Mouse (Mus musculus) CH12.LX (cell line): ENCODE results near the gene Plin2. TPM values are rescaled to one million over a fixed set of nuclear protein-coding genes. Genes with fewer than 3 reads are reported as not detected.

Source experiments
- DNase-seq: peaks from one replicate; pipeline ENCODE4 v3.0.0-alpha.2; 2013; ENCODE audit errors: extremely low read depth
- H3K27ac ChIP-seq: 2 replicates; pipeline ENCODE4 v1.5.1; 2012; ENCODE audit warnings: low read depth, mild to moderate bottlenecking, control low read depth, moderate library complexity; ENCODE audit not compliant: insufficient read depth
- H3K27me3 ChIP-seq: replicated peaks from 2 replicates; pipeline ENCODE3; 2012; ENCODE audit warnings: inconsistent platforms
- H3K36me3 ChIP-seq, 2 experiments: replicated peaks in 1 of 2; 2 replicates each; pipeline versions ENCODE3 to v1.6.1; 2012; ENCODE audit warnings: inconsistent platforms in 1 of 2, low read length in 1 of 2, mild to moderate bottlenecking in 1 of 2, mixed read lengths in 1 of 2, moderate library complexity in 1 of 2; ENCODE audit not compliant: control insufficient read depth in 1 of 2, insufficient read depth in 1 of 2
- H3K4me1 ChIP-seq, 2 experiments: 2 replicates each; pipeline ENCODE4 v1.6.1; 2012; ENCODE audit warnings: inconsistent platforms in 1 of 2, moderate library complexity in 1 of 2; ENCODE audit not compliant: insufficient read depth in 2 of 2, control insufficient read depth in 1 of 2
- H3K4me2 ChIP-seq: 2 replicates; pipeline ENCODE4 v1.6.1; 2012; ENCODE audit warnings: low read depth, mild to moderate bottlenecking, control low read depth; ENCODE audit not compliant: poor library complexity, insufficient read depth, severe bottlenecking
- H3K4me3 ChIP-seq, 3 experiments: fragments of 150-350 bp in 1 of 3; sonication (generic) in 1 of 3; replicated peaks in 1 of 3; 2 replicates each; pipeline versions ENCODE3 to v1.5.1; 2011 to 2012; ENCODE audit warnings: low read depth in 2 of 3, low read length in 2 of 3, mild to moderate bottlenecking in 2 of 3, moderate library complexity in 2 of 3, control low read depth in 1 of 3, improper control_type of control experiment in 1 of 3, inconsistent platforms in 1 of 3, mixed read lengths in 1 of 3; ENCODE audit not compliant: poor library complexity in 1 of 3
- H3K79me2 ChIP-seq: replicated peaks from 2 replicates; pipeline ENCODE4 v1.6.1; 2012; ENCODE audit warnings: mild to moderate bottlenecking, moderate library complexity; ENCODE audit not compliant: control insufficient read depth, poor library complexity, insufficient read depth, severe bottlenecking; ENCODE audit errors: extremely low read depth
- H3K9ac ChIP-seq: 2 replicates; pipeline ENCODE4 v1.6.1; 2012; ENCODE audit warnings: low read depth, mild to moderate bottlenecking, control low read depth, moderate library complexity; ENCODE audit not compliant: insufficient read depth
- H3K9me3 ChIP-seq: replicated peaks from 2 replicates; pipeline ENCODE3; 2012; ENCODE audit warnings: low read length, inconsistent platforms, mixed read lengths
- BHLHE40 ChIP-seq: IDR thresholded peaks from 2 replicates; pipeline ENCODE4 v1.6.1; 2011; ENCODE audit warnings: mild to moderate bottlenecking, low read depth, low read length, improper control_type of control experiment
- CHD1 ChIP-seq: IDR thresholded peaks from 2 replicates; pipeline ENCODE4 v1.6.1; 2012; ENCODE audit warnings: low read depth, low read length, improper control_type of control experiment, inconsistent platforms
- CHD2 ChIP-seq: IDR thresholded peaks from 2 replicates; pipeline ENCODE4 v1.6.1; 2011; ENCODE audit warnings: low read length, improper control_type of control experiment
- CTCF ChIP-seq, 2 experiments: IDR thresholded peaks in 1 of 2; conservative IDR thresholded peaks in 1 of 2; 2 replicates each; pipeline ENCODE4 v1.5.1; 2011 to 2012; ENCODE audit warnings: low read depth in 2 of 2, low read length in 2 of 2, improper control_type of control experiment in 1 of 2, inconsistent platforms in 1 of 2, mild to moderate bottlenecking in 1 of 2, moderate library complexity in 1 of 2
- E2F4 ChIP-seq: IDR thresholded peaks from 2 replicates; pipeline ENCODE4 v1.6.1; 2011; ENCODE audit warnings: low read depth, low read length, improper control_type of control experiment; ENCODE audit not compliant: insufficient replicate concordance
- ELF1 ChIP-seq: IDR thresholded peaks from 2 replicates; pipeline ENCODE4 v1.6.1; 2014; ENCODE audit warnings: low read depth, mild to moderate bottlenecking, inconsistent platforms, low read length, improper control_type of control experiment
- HCFC1 ChIP-seq: IDR thresholded peaks from 2 replicates; pipeline ENCODE4 v1.6.1; 2012; ENCODE audit warnings: low read depth, mild to moderate bottlenecking, inconsistent platforms, low read length, improper control_type of control experiment
- JUN ChIP-seq: IDR thresholded peaks from 2 replicates; pipeline ENCODE4 v1.6.1; 2011; ENCODE audit warnings: low read depth, mild to moderate bottlenecking, low read length, improper control_type of control experiment, moderate library complexity; ENCODE audit not compliant: insufficient read depth
- JUND ChIP-seq: conservative IDR thresholded peaks from 2 replicates; pipeline ENCODE4 v1.6.1; 2011; ENCODE audit warnings: low read depth, low read length, improper control_type of control experiment
- KAT2A ChIP-seq: IDR thresholded peaks from 2 replicates; pipeline ENCODE4 v1.6.1; 2012; ENCODE audit warnings: low read length, improper control_type of control experiment, inconsistent platforms; ENCODE audit not compliant: insufficient replicate concordance
- MAFK ChIP-seq: IDR thresholded peaks from 2 replicates; pipeline ENCODE4 v1.6.1; 2011; ENCODE audit warnings: low read length, improper control_type of control experiment; ENCODE audit not compliant: insufficient replicate concordance
- MAX ChIP-seq: IDR thresholded peaks from 2 replicates; pipeline ENCODE4 v1.6.1; 2011; ENCODE audit warnings: low read length, improper control_type of control experiment
- MAZ ChIP-seq: IDR thresholded peaks from 2 replicates; pipeline ENCODE4 v1.6.1; 2012; ENCODE audit warnings: low read depth, mild to moderate bottlenecking, inconsistent platforms, low read length, improper control_type of control experiment, moderate library complexity
- MEF2A ChIP-seq: IDR thresholded peaks from 2 replicates; pipeline ENCODE4 v1.6.1; 2014; ENCODE audit warnings: low read depth, mild to moderate bottlenecking, inconsistent platforms, low read length, improper control_type of control experiment, borderline replicate concordance
- MXI1 ChIP-seq: IDR thresholded peaks from 2 replicates; pipeline ENCODE4 v1.6.1; 2011; ENCODE audit warnings: mild to moderate bottlenecking, low read depth, low read length, improper control_type of control experiment
- MYC ChIP-seq: IDR thresholded peaks from 2 replicates; pipeline ENCODE4 v1.6.1; 2011; ENCODE audit warnings: low read depth, mild to moderate bottlenecking, improper control_type of control experiment, low read length
- NELFE ChIP-seq: IDR thresholded peaks from 2 replicates; pipeline ENCODE4 v1.6.1; 2011; ENCODE audit warnings: low read depth, low read length, improper control_type of control experiment
- PAX5 ChIP-seq: IDR thresholded peaks from 2 replicates; pipeline ENCODE4 v1.6.1; 2012; ENCODE audit warnings: low read length, inconsistent platforms, mixed read lengths
- POLR2AphosphoS2 ChIP-seq: IDR thresholded peaks from 2 replicates; pipeline ENCODE4 v1.6.1; 2011; ENCODE audit warnings: low read depth, low read length, improper control_type of control experiment
- RAD21 ChIP-seq: IDR thresholded peaks from 2 replicates; pipeline ENCODE4 v1.6.1; 2011; ENCODE audit warnings: low read depth, mild to moderate bottlenecking, low read length, improper control_type of control experiment, moderate library complexity
- RCOR1 ChIP-seq: conservative IDR thresholded peaks from 2 replicates; pipeline ENCODE4 v1.6.1; 2012; ENCODE audit warnings: low read depth, mild to moderate bottlenecking, inconsistent platforms, low read length, improper control_type of control experiment
- SIN3A ChIP-seq: IDR thresholded peaks from 2 replicates; pipeline ENCODE4 v1.6.1; 2012; ENCODE audit warnings: low read length, improper control_type of control experiment, inconsistent platforms
- SMC3 ChIP-seq: IDR thresholded peaks from 2 replicates; pipeline ENCODE4 v1.6.1; 2011; ENCODE audit warnings: low read depth, low read length, improper control_type of control experiment
- TBP ChIP-seq: conservative IDR thresholded peaks from 2 replicates; pipeline ENCODE4 v1.6.1; 2011; ENCODE audit warnings: low read depth, low read length, improper control_type of control experiment
- USF1 ChIP-seq: IDR thresholded peaks from 2 replicates; pipeline ENCODE4 v1.6.1; 2014; ENCODE audit warnings: low read depth, mild to moderate bottlenecking, inconsistent platforms, low read length, improper control_type of control experiment
- ZC3H11A ChIP-seq: IDR thresholded peaks from 2 replicates; pipeline ENCODE4 v1.6.1; 2012; ENCODE audit warnings: low read depth, mild to moderate bottlenecking, inconsistent platforms, low read length, improper control_type of control experiment
- ZKSCAN1 ChIP-seq: IDR thresholded peaks from 2 replicates; pipeline ENCODE4 v1.6.1; 2012; ENCODE audit warnings: low read depth, inconsistent platforms, low read length, improper control_type of control experiment, borderline replicate concordance
- ZMIZ1 ChIP-seq: IDR thresholded peaks from 2 replicates; pipeline ENCODE4 v1.6.1; 2012; ENCODE audit warnings: low read depth, mild to moderate bottlenecking, inconsistent platforms, low read length, improper control_type of control experiment
- dilution Hi-C: fragments of 300-500 bp; cut with MboI; formaldehyde crosslinking; loops from 2 replicates; pipeline ENCODE4 v1.14.3; 2020; ENCODE audit warnings: low sequenced_read_pairs; ENCODE audit not compliant: extremely low pct_unique_long_range_greater_than_20kb, extremely low pct_ligation_motif_present
- in situ Hi-C: fragments of 300-500 bp; cut with MboI; formaldehyde crosslinking; loops from 3 replicates; pipeline ENCODE4 v1.14.3; 2019; ENCODE audit warnings: low sequenced_read_pairs, low pct_ligation_motif_present, low pct_unique_long_range_greater_than_20kb, mixed read lengths
- polyA plus RNA-seq: library from polyadenylated mRNA; unstranded; fragments of >175 nt; gene quantifications from 2 replicates; pipeline ENCODE4 v1.2.1, GENCODE M21; 2012; ENCODE audit warnings: low read depth; ENCODE audit not compliant: insufficient read length
- total RNA-seq, 2 experiments: library from RNA; depleted of rRNA; stranded (reverse); fragments of 300-350 nt in 1 of 2; fragments of >200 nt in 1 of 2; gene quantifications; 2 replicates each; pipeline ENCODE4 v1.2.3; 2012 to 2014

Plin2 gene
- total and polyA plus RNA-seq, 3 experiments: 13.4 to 44.9 (median 22.9) TPM

DNA sequence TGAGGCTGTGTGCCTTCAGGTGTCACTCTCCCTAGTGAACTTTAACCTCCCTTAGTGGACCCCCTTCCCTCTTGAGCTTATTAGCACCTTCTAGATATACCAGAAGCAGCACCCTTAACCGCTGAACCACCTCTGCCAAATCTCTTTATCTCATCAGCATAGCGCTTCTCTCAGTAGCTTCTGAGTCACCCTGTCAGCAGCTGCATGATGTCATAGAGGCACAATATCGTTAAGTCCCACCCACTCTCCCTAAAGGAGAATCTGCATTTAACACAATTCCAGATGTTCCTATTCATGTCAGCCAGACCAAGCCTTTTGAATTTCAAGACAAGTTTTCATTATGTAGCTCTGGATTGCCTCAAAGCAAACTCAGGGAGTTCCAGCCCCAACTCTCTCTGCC lies 16.7 kb upstream of the Plin2 start:
- Histone ChIP-seq H3K36me3 (no peaks in the 10 kb centered on the region), H3K79me2 (no peaks in the 10 kb centered on the region), H3K27me3 (no peaks in the 10 kb centered on the region), H3K9ac (no peak overlapping the region), H3K4me1 (peaks cover 0 to 6% of the 10 kb centered on the region in 2 experiments; a peak in 2 of 4 replicates), H3K9me3 (no peaks in the 10 kb centered on the region), H3K4me3 (no peak overlapping the region), H3K27ac (no peak overlapping the region), H3K4me2 (no peak overlapping the region)
- dilution Hi-C loops: no loop called here
- in situ Hi-C loops: loop anchor here (10.0 kb wide), 1 partner anchor 112 kb away; the partner anchor contains the start of gene Rraga
- TF ChIP-seq KAT2A (no peak), RAD21 (no peak), NELFE (no peak), MEF2A (no peak), HCFC1 (no peak), CHD1 (no peak), SIN3A (no peak), ZKSCAN1 (no peak), SMC3 (no peak), E2F4 (no peak), TBP (no peak), JUN (no peak), USF1 (no peak), MXI1 (no peak), MAZ (no peak), JUND (no peak), ZC3H11A (no peak), MAX (no peak), PAX5 (no peak)
- no peak for DNase-seq

DNA sequence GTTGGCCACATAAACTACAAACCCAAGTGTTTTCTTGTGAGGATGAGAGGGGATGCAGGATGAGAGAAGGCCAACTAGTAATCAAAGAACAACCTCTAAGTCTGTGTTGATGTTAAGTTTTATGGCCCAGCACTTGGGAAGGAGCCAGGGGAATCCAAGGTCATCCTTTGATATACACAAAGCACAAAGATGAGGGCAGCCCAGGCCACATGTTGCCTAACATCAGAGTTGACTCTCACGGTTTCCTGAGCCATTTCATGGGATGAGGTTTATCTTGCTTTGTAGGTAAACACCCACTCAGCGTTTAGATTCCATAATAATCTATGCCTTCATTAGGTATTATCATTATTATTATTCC lies 16.1 kb upstream of the Plin2 start:
- in situ Hi-C loops (loop anchor here (10.0 kb wide), 1 partner anchor 111 kb away; the partner anchor contains the start of gene Rraga), dilution Hi-C loops (no loop called here)
- no peak overlapping the region for H3K9ac ChIP-seq
- no peaks in the 10 kb centered on the region for H3K27me3 ChIP-seq
- H3K4me2 ChIP-seq: no peak overlapping the region
- TF ChIP-seq RAD21 (no peak), MYC (no peak), NELFE (no peak), HCFC1 (no peak), CHD2 (no peak), POLR2AphosphoS2 (no peak), ELF1 (no peak), CHD1 (no peak), ZMIZ1 (no peak), MAZ (no peak), JUN (no peak), BHLHE40 (no peak), MAFK (no peak), RCOR1 (no peak), MEF2A (no peak), CTCF (conservative IDR thresholded peaks at IDR 0.05 in 1 of 2, IDR thresholded peaks at IDR 0.05 in 1 of 2; ENCODE audit: low read depth in 2 of 2, low read length in 2 of 2) (no peak)
- H3K36me3 ChIP-seq: no peaks in the 10 kb centered on the region
- H3K4me1 ChIP-seq: peaks cover 0 to 8% of the 10 kb centered on the region in 2 experiments; a peak in 2 of 4 replicates
- H3K9me3 ChIP-seq: no peaks in the 10 kb centered on the region
- no peaks in the 10 kb centered on the region for H3K79me2 ChIP-seq
- H3K4me3 ChIP-seq: no peak overlapping the region
- H3K27ac ChIP-seq: no peak overlapping the region
- no peak for DNase-seq
